Mouse (Mus musculus) embryonic facial prominence, embryonic 11.5 days (tissue): Measurements from ENCODE around the gene Bloc1s6. TPM values are rescaled to one million over a fixed set of nuclear protein-coding genes. Genes with fewer than 3 reads are reported as not detected.

Experiments
- ATAC-seq: fragments of 200-750 bp; cut with Nextera tagmentation; replicated peaks from 2 replicates; pipeline ENCODE4 v1.8.0; 2017; ENCODE audit warnings: low read depth; ENCODE audit not compliant: insufficient number of reproducible peaks, low FRiP score, low TSS enrichment
- DNase-seq: peaks from one replicate; pipeline ENCODE4 v3.0.0-alpha.2; 2015; ENCODE audit warnings: low spot score
- H3K27ac ChIP-seq: fragments of 300-500 bp; sonication (generic); replicated peaks from 2 replicates; pipeline ENCODE4 v1.5.1; 2014; ENCODE audit warnings: mild to moderate bottlenecking, low read depth, low read length, control low read depth
- H3K27me3 ChIP-seq: fragments of 300-500 bp; sonication (generic); 2 replicates; pipeline ENCODE4 v1.6.1; 2014; ENCODE audit warnings: mild to moderate bottlenecking, low read length, moderate library complexity, mixed read lengths; ENCODE audit not compliant: control insufficient read depth, insufficient read depth
- H3K36me3 ChIP-seq: fragments of 300-500 bp; sonication (generic); replicated peaks from 2 replicates; pipeline ENCODE4 v1.6.1; 2014; ENCODE audit warnings: low read depth, mild to moderate bottlenecking, low read length, moderate library complexity, mixed read lengths; ENCODE audit not compliant: control insufficient read depth, insufficient read depth
- H3K4me1 ChIP-seq: fragments of 300-500 bp; sonication (generic); 2 replicates; pipeline ENCODE4 v1.6.1; 2014; ENCODE audit warnings: low read length, mixed read lengths; ENCODE audit not compliant: control insufficient read depth, insufficient read depth
- H3K4me2 ChIP-seq: fragments of 300-500 bp; sonication (generic); 2 replicates; pipeline ENCODE4 v1.6.1; 2014; ENCODE audit warnings: low read depth, mild to moderate bottlenecking, control low read depth, low read length, moderate library complexity
- H3K4me3 ChIP-seq: fragments of 300-500 bp; sonication (generic); 2 replicates; pipeline ENCODE4 v1.5.1; 2014; ENCODE audit warnings: low read depth, low read length, control low read depth
- H3K9ac ChIP-seq: fragments of 300-500 bp; sonication (generic); replicated peaks from 2 replicates; pipeline ENCODE4 v1.6.1; 2014; ENCODE audit warnings: mild to moderate bottlenecking, control low read depth, low read length
- H3K9me3 ChIP-seq: fragments of 300-500 bp; sonication (generic); replicated peaks from 2 replicates; pipeline ENCODE4 v1.6.1; 2016; ENCODE audit warnings: mild to moderate bottlenecking, low read length, inconsistent platforms, mixed read lengths; ENCODE audit not compliant: control insufficient read depth
- WGBS: fragments of 180-500 bp; shearing (Covaris S2); extraction: QIAGEN DNeasy Blood & Tissue Kit; methylation state at CpG from one replicate; pipeline ENCODE4 v1.1.7; 2014; 5-methylcytosine and 5-hydroxymethylcytosine counted together
- polyA plus RNA-seq: library from polyadenylated mRNA; unstranded; fragments of >200 nt; fragmentation: Nextera tagmentation; extraction: Ambion mirVana; gene quantifications from 2 replicates; pipeline ENCODE4 v1.2.1, GENCODE M21; 2014

Gene Bloc1s6
- polyA plus RNA-seq, 1 experiment from 2014 or later: 61.8 TPM

GRCm38 (mm10) chr2:122783730-122784129, 45.4 kb downstream of the Bloc1s6 start:
- Histone ChIP-seq H3K4me3 (no peak overlapping the region), H3K4me2 (no peak overlapping the region), H3K27ac (no peak overlapping the region), H3K9ac (no peak overlapping the region), H3K9me3 (no peaks in the 10 kb centered on the region), H3K36me3 (no peaks in the 10 kb centered on the region), H3K27me3 (no peaks in the 10 kb centered on the region), H3K4me1 (no peaks in the 10 kb centered on the region)
- DNase-seq (no peak), ATAC-seq (no peak)
- WGBS: 81% methylated on average over 2 of the region's 2 CpGs

- 91% methylated on average over 3 of the region's 3 CpGs for WGBS
- H3K4me1 ChIP-seq: no peaks in the 10 kb centered on the region
- ATAC-seq: no peak
Measured at GRCm38 (mm10) chr2:122784701-122785100, 46.4 kb downstream of the Bloc1s6 start.

GRCm38 (mm10) chr2:122786167-122786566, 47.9 kb downstream of the Bloc1s6 start:
- no peak overlapping the region for H3K9ac ChIP-seq
- no peak overlapping the region for H3K4me3 ChIP-seq
- H3K4me1 ChIP-seq: no peaks in the 10 kb centered on the region
- no peaks in the 10 kb centered on the region for H3K9me3 ChIP-seq
- no peak overlapping the region for H3K27ac ChIP-seq
- H3K4me2 ChIP-seq: no peak overlapping the region
- WGBS: 83% methylated on average over 2 of the region's 2 CpGs
- ATAC-seq: no peak
- no peaks in the 10 kb centered on the region for H3K36me3 ChIP-seq
- H3K27me3 ChIP-seq: no peaks in the 10 kb centered on the region
- DNase-seq: no peak

More at GRCm38 (mm10) chr2:122784701-122785100, 46.4 kb downstream of the Bloc1s6 start:
- Histone ChIP-seq H3K9me3 (no peaks in the 10 kb centered on the region), H3K36me3 (no peaks in the 10 kb centered on the region), H3K27me3 (no peaks in the 10 kb centered on the region), H3K9ac (no peak overlapping the region), H3K4me2 (no peak overlapping the region), H3K27ac (no peak overlapping the region), H3K4me3 (no peak overlapping the region)
- DNase-seq: no peak

- no peak overlapping the region for H3K4me2 ChIP-seq
- H3K4me3 ChIP-seq: no peak overlapping the region
- no peaks in the 10 kb centered on the region for H3K27me3 ChIP-seq
- no peaks in the 10 kb centered on the region for H3K9me3 ChIP-seq
- no peaks in the 10 kb centered on the region for H3K4me1 ChIP-seq
- ATAC-seq (no peak), DNase-seq (no peak)
- no peak overlapping the region for H3K27ac ChIP-seq
- 78% methylated on average over 7 of the region's 7 CpGs for WGBS
- no peak overlapping the region for H3K9ac ChIP-seq
- no peaks in the 10 kb centered on the region for H3K36me3 ChIP-seq
Measured at GRCm38 (mm10) chr2:122789311-122789710, 51.0 kb downstream of the Bloc1s6 start.

- 57% methylated on average over 6 of the region's 6 CpGs for WGBS
- no peaks in the 10 kb centered on the region for H3K36me3 ChIP-seq
- no peak overlapping the region for H3K4me3 ChIP-seq
- no peaks in the 10 kb centered on the region for H3K27me3 ChIP-seq
- no peaks in the 10 kb centered on the region for H3K9me3 ChIP-seq
- no peak overlapping the region for H3K4me2 ChIP-seq
- H3K4me1 ChIP-seq: no peaks in the 10 kb centered on the region
- DNase-seq: no peak
- no peak for ATAC-seq
- no peak overlapping the region for H3K9ac ChIP-seq
- no peak overlapping the region for H3K27ac ChIP-seq
Measured at GRCm38 (mm10) chr2:122789730-122790129, 51.4 kb downstream of the Bloc1s6 start.

Other genes with a start within 250 kb of the Bloc1s6 start
- 10.4 and 12.2 TPM in 2 replicates for gene Gatm, start 127.2 kb upstream of the Bloc1s6 start, polyA plus RNA-seq
- not detected in 2 replicates for gene AA467197, start 101.5 kb upstream of the Bloc1s6 start, polyA plus RNA-seq
- 9.7 and 12.9 TPM in 2 replicates for gene Slc30a4, start 35.8 kb upstream of the Bloc1s6 start, polyA plus RNA-seq
- 3.2 and 3.4 TPM in 2 replicates for gene Sqor, start 26.7 kb downstream of the Bloc1s6 start, polyA plus RNA-seq